Mouse (Mus musculus) gastrocnemius, postnatal 36 days (tissue): ENCODE data around the gene Rps6ka6. TPM values are rescaled to one million over a fixed set of nuclear protein-coding genes. Genes with fewer than 3 reads are reported as not detected.

Source experiments
- DNase-seq, 2 experiments: peaks; one replicate each; pipeline ENCODE4 v3.0.0; 2022
- intact Hi-C: fragments of 180-260 bp; cut with DNase I; formaldehyde crosslinking; loops from one replicate; pipeline ENCODE4 v1.15.1; 2025
- long read RNA-seq, 2 experiments: library from polyadenylated mRNA; stranded (forward); transcript quantifications; one replicate each; pipeline ENCODE4 v2.0.0; 2021
- total RNA-seq, 2 experiments: library from RNA; stranded (reverse); gene quantifications; 2 replicates each; pipeline ENCODE4 v1.2.3; 2021

Rps6ka6 gene
- total RNA-seq = under 1 TPM; 0.15 to 0.69 TPM
- long read RNA-seq, experiment 1 = 0 reads
- long read RNA-seq, experiment 2, partial matches to known transcripts = 1 of 1 reads
- long read RNA-seq, experiment 2, other reads (novel, unspliced or antisense) = 0 of 1 reads

DNA sequence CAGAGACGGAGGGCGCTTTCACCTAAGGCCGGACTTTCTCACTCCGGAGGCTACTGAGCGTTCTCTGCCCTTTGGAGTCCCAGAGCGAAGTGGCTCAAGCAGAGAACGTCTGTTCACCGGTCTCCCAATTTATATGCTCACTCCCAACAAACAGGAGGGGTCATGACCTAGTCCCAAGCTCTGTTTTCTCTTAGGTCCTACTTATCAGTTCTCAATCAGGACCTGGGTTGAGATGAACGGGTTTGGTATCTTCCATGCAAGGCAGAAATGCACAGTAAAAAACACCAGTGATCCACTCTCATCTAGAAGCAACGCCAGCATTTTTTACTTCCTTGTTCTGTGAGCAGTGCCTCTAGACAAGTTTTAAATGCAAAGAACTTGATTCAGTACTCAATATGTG, at the start of gene Rps6ka6:
Gene Rps6ka6 (minus strand): TSS at position 101 of the 400 bp plus-strand sequence.
- no peak for DNase-seq
- intact Hi-C loops = no loop called here

DNA sequence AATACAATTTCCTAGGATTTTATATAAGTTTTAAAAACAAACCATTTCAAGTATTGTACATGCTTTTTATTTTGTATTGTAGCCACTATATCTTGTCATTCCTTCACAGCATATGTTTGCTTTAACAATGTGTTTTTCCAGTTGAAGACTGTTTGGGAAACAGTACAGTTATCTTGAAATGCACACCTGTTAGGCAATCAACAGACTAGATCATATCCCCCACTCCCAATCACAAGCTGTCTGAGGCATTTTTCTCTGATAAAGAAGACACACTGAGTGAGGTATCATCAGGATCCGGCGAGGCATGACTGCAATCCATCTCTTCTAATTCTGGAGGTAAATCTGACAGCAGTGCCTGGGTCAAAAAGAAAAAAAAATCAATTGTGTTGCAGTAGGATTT, 39.3 kb upstream of the Rps6ka6 start:
- DNase-seq = no peak
- intact Hi-C loops = no loop called here

DNA sequence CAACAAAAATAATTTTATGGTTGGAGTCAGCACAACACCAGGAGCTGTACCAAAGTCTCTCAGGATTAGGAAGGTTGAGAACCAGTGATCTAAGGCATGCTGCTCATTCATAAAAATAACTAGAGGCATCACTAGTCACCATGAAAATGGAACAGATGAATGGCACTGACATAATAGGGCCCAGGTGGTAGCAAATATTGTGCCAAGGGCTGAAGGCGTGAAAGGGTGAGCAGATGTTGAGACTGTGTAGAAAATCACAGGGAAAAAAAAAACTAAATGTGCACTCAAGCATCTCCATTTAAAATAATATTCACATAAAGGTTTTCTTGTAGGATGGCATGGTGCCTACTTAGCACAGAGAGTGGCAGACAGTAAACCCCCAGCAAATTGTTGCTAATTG, 19.6 kb downstream of the Rps6ka6 start:
- no peak for DNase-seq
- intact Hi-C loops = no loop called here

DNA sequence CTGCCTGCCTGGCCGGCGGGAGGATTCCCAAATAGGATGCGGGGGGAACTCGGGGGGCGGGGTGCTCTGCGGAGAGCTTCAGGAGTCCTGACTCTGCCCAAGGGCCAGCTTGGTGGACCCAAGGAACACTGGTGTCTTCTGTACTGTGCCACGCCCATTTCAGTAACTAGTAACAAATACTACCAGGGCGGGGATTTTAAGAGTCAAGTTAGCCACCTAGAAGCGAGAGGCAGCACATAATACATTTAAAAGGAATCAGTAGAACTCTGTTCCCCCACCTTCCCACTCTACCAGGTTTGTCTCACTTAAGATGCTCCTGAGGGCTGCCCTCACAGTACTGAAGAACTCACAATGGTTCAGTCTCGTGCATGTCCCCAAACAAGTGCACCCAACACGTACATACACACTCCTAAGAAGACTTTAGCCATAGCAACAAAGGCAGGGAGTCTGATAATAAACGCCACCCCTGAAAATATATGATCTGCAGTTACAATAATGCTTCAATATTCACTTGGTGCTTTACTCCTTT, 74.1 kb downstream of the Rps6ka6 start:
- DNase-seq = no peak
- intact Hi-C loops = no loop called here

DNA sequence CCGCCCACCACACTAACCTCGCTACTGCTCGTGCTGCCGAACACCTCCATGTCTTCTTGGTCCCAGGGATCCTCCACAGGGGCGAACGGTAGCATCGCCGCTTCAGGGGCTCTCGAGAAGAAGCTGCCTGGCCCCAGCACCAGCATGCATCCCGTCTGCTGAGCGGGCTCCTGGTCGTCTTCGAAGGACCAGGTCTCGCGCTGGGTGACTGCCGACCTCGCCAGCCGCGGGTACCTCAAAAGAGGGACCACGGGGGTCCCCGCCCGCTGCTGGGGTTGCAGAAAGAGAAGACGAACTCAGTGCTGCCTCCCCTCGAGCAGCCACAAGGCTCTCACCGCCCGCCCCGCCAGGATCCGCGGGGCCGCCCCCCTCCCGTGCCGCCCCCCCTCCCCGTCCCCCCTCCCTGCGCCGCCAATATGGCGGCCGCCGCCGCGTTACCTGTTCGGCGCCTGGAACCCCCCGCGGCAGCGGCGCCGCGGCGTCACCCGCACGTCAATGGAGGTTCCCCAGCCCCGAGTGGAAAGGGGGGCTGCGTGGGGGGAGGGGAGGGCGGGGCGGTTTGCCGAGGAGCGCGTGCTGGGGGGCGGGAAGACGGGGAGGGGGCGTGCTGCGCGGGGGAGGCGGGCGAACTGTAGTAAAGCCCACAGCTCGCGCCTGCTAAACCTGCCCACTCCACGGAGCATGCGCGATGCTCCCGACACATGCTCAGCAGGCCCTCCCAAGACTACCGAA, 74.8 kb downstream of the Rps6ka6 start:
- intact Hi-C loops = no loop called here
- DNase-seq = no peak

DNA sequence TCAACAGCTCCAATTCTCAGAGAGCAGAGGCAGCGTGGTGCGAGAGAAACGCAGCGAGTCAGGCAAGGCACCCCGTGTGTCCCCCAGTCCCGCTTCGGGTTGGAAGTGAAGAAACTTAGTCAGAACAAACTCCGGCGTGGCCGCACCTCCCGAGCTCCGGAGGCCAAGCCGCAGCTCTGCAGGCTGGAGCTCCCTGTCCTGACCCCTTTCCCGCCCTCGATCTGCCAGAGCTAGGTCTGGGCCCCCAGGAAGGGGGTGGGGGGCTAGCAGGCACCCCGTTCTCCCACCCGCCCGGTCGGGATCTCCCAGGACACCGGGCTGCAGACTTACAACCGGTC, 75.3 kb downstream of the Rps6ka6 start:
- DNase-seq = no peak
- intact Hi-C loops = no loop called here

DNA sequence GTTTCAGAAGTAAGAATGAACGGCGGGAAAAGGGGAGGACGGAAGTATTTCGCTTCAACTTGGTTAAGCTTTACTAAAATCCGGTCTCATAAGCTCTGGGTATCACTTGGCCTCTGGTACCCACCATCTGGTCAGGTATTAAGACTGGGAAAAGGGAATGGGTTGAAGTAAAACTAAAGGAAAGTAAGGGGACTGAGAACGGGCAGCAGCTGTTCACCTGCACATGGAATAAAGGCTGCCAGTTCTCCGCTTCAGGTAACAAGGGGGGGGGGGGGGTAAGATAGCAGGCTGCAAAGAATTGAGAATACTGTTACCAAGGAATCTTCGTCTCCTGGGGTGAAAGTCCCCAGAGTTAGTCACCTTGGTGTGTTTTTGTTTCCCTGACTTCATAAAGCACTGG, 75.7 kb downstream of the Rps6ka6 start:
- DNase-seq = no peak
- intact Hi-C loops = no loop called here

DNA sequence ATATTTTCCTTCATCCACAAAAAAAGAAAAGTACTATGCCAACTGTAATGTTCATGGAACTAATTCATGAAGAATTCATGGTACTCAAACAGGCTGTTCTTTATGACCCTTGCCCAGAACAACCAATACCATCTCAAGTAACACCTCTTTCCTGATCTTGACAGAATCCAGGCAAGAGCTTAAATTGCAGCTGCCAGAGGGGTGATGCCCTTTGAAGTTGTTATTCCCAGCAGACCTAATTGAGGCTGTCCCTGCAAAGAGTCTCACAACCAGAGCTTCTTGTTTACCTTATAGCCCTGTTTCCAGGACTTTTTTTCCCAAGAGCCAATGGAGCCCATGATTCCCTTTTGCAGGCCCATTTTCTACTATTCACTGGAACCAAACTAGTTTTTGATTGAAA, 77.6 kb downstream of the Rps6ka6 start:
- DNase-seq = no peak
- intact Hi-C loops = no loop called here

DNA sequence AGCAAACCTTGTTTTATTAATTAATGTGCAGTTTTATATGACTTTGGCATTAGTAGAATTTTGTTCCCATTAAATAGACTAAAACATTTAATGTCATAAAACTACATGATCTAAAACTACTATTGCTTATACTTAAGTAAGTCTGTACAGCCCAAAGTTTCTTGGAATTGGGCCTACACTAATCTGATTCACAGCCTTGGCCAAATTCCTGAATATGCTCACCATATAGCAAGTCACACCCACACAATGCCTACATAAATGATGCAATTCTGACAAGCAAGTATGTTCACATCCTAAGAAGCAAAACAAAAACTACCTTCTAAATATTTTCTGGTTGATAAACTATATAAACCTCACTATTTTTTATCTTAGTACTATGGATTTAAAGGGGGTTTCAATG, 101.2 kb downstream of the Rps6ka6 start:
- intact Hi-C loops = no loop called here
- DNase-seq = no peak

DNA sequence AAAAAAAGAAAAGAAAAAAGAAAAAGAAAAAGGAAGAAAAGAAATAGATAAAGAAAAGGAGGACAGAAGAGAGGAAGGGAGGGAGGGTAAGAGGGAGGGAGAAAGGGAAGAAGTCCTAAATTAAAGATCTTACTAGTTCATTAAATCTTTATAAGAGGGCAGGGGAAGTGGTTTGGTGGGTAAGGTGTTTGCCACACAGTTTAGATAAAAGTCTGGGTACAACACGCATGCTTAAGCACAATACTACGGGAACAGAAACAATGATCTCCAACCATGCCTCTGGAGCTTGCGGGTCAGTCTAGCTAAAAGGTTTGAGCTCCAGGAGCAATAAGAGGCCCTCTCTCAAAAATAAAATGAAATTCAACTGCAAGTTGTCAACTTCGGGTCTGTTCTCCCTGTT, 123.0 kb downstream of the Rps6ka6 start:
- intact Hi-C loops = no loop called here

DNA sequence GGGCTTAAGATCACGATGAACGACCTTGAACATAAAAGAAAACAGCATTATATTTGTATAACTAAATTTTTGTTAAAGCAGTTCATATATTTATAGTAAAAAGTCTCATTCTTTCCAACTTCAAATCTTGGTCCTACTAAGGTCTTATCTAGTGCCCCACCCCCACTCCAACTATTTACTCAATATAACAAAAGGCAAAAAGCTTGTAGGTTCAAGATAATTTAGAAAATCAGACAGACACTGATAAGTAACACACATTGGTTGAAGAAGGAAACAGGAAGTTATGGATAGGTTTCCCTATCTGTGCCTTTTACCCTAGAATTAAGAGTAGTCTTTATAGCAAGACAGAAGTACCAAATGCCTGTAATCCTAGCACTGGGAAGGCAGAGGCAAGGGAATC, 132.9 kb downstream of the Rps6ka6 start:
- intact Hi-C loops = no loop called here
- DNase-seq = no peak

More for the DNA sequence above, 123.0 kb downstream of the Rps6ka6 start:
- DNase-seq = no peak

DNA sequence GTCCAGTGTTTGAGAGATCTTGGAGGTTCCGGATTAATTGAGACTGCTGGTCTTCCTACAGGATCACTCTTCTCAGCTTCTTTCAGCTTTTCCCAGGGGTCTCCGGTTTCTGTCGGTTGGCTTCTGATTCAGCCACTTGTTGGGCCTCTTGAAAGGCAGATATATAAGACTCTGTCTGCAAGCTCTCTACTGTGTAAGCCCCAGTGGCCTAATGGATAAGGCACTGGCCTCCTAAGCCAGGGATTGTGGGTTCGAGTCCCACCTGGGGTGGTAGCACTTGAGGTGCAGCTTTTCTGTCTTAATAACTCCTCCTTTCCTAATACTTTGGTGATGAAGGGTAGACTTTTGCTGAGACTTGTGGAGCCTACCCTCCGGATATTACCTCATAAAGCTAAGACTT, 160.7 kb downstream of the Rps6ka6 start:
- intact Hi-C loops = no loop called here
- DNase-seq = no peak

DNA sequence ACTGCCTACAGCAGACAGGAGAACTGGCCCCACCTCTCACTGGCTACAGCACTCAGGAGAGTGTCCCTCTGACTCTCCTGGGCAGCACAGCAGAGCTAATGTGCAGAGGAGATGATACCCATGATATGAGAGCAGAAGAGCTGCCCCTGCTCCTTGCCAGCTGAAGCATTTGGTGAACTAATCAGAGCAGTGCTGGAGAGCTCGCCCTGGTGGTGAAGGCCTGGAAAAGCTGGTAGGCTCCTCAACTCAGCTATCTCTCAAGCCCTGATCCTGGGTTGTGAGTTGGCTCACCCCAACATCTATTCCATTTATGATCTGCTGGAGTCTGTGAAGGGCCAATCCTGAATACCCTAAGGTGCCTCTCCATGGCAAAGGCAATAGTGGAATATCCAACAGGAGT, 163.6 kb downstream of the Rps6ka6 start:
- no peak for DNase-seq
- intact Hi-C loops = no loop called here

Other genes with a start within 250 kb of the Rps6ka6 start
- under 1 TPM; 0.05 to 0.15 TPM for gene Hdx, start 159.1 kb upstream of the Rps6ka6 start, total RNA-seq